Mouse (Mus musculus) CH12.LX (cell line): ENCODE results near the gene Themis.

Experiments used
- MXI1 ChIP-seq: IDR thresholded peaks from 2 replicates; pipeline ENCODE4 v1.6.1; 2011; ENCODE audit warnings: mild to moderate bottlenecking, low read depth, low read length, improper control_type of control experiment
- POLR2A ChIP-seq: IDR thresholded peaks from 2 replicates; pipeline ENCODE4 v1.6.1; 2011; ENCODE audit warnings: low read depth, mild to moderate bottlenecking, improper control_type of control experiment, low read length
- USF2 ChIP-seq: conservative IDR thresholded peaks from 2 replicates; pipeline ENCODE4 v1.6.1; 2011; ENCODE audit warnings: low read depth, low read length, improper control_type of control experiment

DNA sequence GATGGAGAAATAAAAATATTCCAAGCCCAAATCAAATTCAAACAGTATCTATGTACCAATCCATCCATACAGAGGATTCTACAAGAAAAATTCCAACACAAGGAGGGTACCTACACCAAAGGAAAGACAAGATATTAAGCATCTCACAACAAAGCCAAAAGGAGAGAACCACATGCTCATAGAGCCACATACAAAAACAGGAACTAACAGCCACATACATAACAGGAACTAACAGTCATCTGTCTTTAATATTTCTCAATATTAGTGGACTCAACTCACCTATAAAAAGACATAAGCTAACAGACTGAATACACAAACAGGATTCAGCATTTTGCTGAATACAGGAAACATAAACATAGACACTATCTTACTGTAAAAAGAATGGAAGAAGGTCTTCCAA lies 78.3 kb downstream of the Themis start:
- no peak for TF ChIP-seq USF2
- TF ChIP-seq MXI1, result no peak
- no peak for TF ChIP-seq POLR2A
